Mouse (Mus musculus): ENCODE results near the gene Agxt.

DNA sequence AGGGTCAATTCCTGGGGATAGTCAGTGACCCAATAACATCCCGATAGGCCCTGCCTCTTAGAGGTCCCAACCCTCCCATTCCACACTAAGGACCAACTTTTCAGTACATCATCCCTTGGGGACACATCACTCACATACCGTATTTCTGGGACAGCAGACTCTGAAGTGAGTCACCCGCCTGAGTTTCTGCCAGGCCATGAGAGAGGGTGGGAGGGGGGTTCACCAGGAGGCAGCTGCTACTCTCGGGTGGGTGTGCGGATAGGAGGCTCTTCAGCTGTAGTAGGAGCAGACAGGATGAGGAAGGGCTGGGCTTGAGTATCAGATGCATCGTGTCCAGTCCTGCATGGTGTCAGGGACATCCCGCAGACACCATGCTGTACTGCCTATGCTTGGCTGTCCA lies 4.7 kb downstream of the Agxt start:
- TF ChIP-seq GATA1 (IDR thresholded peaks at IDR 0.05; ENCODE audit: low read length) = no peak
- TF ChIP-seq TAL1 (IDR thresholded peaks at IDR 0.05; ENCODE audit: low read length) = no peak
